Mouse (Mus musculus): ENCODE results near the gene Fbxl21.

DNA sequence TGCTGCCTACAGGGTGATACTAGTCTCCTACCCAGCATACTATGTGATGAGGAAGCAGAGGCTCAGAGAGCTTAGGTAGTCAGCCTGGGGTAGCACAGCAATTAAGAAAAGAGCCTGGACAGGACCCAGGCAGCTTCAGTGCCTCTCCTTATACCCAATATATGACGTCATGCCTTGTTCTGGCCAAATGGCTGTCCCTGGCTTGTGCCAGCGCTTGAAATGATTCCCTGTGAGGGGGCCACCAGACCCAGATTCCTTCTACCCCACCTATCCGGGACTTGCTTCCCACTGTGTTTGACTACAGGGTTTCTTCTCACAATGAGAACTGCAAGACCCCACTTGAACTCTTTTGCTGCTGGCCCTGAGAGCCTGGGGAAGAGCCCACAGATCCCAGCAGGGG is 59.2 kb downstream of the Fbxl21 start:
- TF ChIP-seq CTCF (IDR thresholded peaks at IDR 0.05; ENCODE audit: borderline replicate concordance, insufficient read depth, low read depth, low read length) (no peak), POLR2A (IDR thresholded peaks at IDR 0.05; ENCODE audit: borderline replicate concordance, insufficient read depth, low read length) (no peak)

Measured in cerebellum, adult 2 months (tissue).